Mouse (Mus musculus): ENCODE measurements around the gene Runx2.

GRCm38 (mm10) chr17:44607383-44607782, 207.2 kb downstream of the Runx2 start:
- TF ChIP-seq GATA1 (IDR thresholded peaks at IDR 0.05; ENCODE audit: borderline replicate concordance, low read length) (no peak), FLI1 (IDR thresholded peaks at IDR 0.05; ENCODE audit: low read length) (no peak)
